Mouse (Mus musculus) stomach, postnatal 0 days (tissue): ENCODE measurements at regions not wholly inside any gene's neighbourhood (a gene's known extent, or its start where the extent isn't known, plus 50 kb on each side); places are given as distances from the start of the nearest gene placed in this dataset.

Source experiments
- CTCF ChIP-seq: IDR thresholded peaks from 2 replicates; pipeline ENCODE4 v1.5.1; 2016; ENCODE audit warnings: antibody characterized with exemption, low read depth, mild to moderate bottlenecking, moderate library complexity
- EP300 ChIP-seq: optimal IDR thresholded peaks from 2 replicates; pipeline ENCODE3; 2016; ENCODE audit warnings: antibody characterized with exemption

DNA sequence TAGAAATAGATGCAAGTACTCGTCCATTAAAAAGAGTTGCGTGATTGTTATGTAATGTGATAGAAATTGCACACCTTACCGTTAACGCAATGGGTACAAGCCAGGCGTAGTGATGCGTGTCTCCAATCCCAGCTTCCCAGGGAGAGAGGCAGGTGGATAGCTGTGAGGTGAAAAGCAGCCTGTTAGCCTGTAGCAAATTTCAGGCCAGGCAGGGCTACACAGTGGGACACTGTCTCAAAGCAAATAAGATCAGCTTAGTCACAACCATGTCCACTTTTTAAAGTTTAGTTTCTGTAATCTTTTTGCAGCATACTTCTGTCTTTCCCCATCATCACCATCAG is 77.1 kb upstream of the Gm14444 start:
- TF ChIP-seq CTCF: no peak
- no peak for TF ChIP-seq EP300
